Mouse (Mus musculus) thymus, postnatal 10 days (tissue): ENCODE data around the gene Galnt10.

Experiments used
- DNase-seq, 2 experiments: peaks; one replicate each; pipeline ENCODE4 v3.0.0; 2021; ENCODE audit warnings: low spot score in 2 of 2

The Galnt10 gene

GRCm38 (mm10) chr11:57688179-57688929, 43.1 kb downstream of the Galnt10 start:
- DNase-seq: no peak

- DNase-seq: no peak
These were observed 44.6 kb downstream of the Galnt10 start for GRCm38 (mm10) chr11:57689811-57690210.

- DNase-seq: no peak
These were observed 45.6 kb downstream of the Galnt10 start for GRCm38 (mm10) chr11:57690836-57691235.

GRCm38 (mm10) chr11:57691939-57692338, 46.7 kb downstream of the Galnt10 start:
- no peak for DNase-seq

GRCm38 (mm10) chr11:57692726-57693125, 47.5 kb downstream of the Galnt10 start:
- DNase-seq: no peak

GRCm38 (mm10) chr11:57694486-57694885, 49.2 kb downstream of the Galnt10 start:
- no peak for DNase-seq

GRCm38 (mm10) chr11:57696207-57696676, 51.0 kb downstream of the Galnt10 start:
- DNase-seq: no peak

- no peak for DNase-seq
These were observed 51.6 kb downstream of the Galnt10 start for GRCm38 (mm10) chr11:57696807-57697251.

- DNase-seq: no peak
These were observed 54.9 kb downstream of the Galnt10 start for GRCm38 (mm10) chr11:57700114-57700513.

- DNase-seq: no peak
These were observed 56.1 kb downstream of the Galnt10 start for GRCm38 (mm10) chr11:57701193-57701925.

- no peak for DNase-seq
These were observed 56.7 kb downstream of the Galnt10 start for GRCm38 (mm10) chr11:57701956-57702355.

- no peak for DNase-seq
These were observed 61.4 kb downstream of the Galnt10 start for GRCm38 (mm10) chr11:57706620-57707019.

- no peak for DNase-seq
These were observed 62.0 kb downstream of the Galnt10 start for GRCm38 (mm10) chr11:57707114-57707798.

GRCm38 (mm10) chr11:57708174-57709154, 63.2 kb downstream of the Galnt10 start:
- no peak for DNase-seq

GRCm38 (mm10) chr11:57713960-57714359, 68.7 kb downstream of the Galnt10 start:
- no peak for DNase-seq

GRCm38 (mm10) chr11:57716721-57717120, 71.5 kb downstream of the Galnt10 start:
- no peak for DNase-seq

GRCm38 (mm10) chr11:57717432-57717831, 72.2 kb downstream of the Galnt10 start:
- DNase-seq: no peak

GRCm38 (mm10) chr11:57718081-57718480, 72.8 kb downstream of the Galnt10 start:
- no peak for DNase-seq

GRCm38 (mm10) chr11:57719631-57720030, 74.4 kb downstream of the Galnt10 start:
- DNase-seq: no peak

GRCm38 (mm10) chr11:57720076-57720475, 74.8 kb downstream of the Galnt10 start:
- no peak for DNase-seq
